Mouse (Mus musculus) midbrain, postnatal 0 days (tissue): ENCODE measurements around the gene Hoxd9. TPM values are rescaled to one million over a fixed set of nuclear protein-coding genes. Genes with fewer than 3 reads are reported as not detected.
A peak's percentile ranks its signal among the peaks of the same experiment; 100 is the strongest.

Experiments
- ATAC-seq: fragments of 200-750 bp; cut with Nextera tagmentation; 2 replicates; pipeline ENCODE4 v1.8.0; 2017; ENCODE audit warnings: moderate number of reproducible peaks, mild to moderate bottlenecking, moderate TSS enrichment, moderate library complexity; ENCODE audit not compliant: low FRiP score
- DNase-seq: peaks from one replicate; pipeline ENCODE4 v3.0.0-alpha.2; 2015; ENCODE audit warnings: low spot score
- H3K27ac ChIP-seq: fragments of 300-500 bp; sonication (generic); 2 replicates; pipeline ENCODE4 v1.5.1; 2014; ENCODE audit warnings: low read depth, mild to moderate bottlenecking, low read length, mixed read lengths
- H3K27me3 ChIP-seq: fragments of 300-500 bp; sonication (generic); 2 replicates; pipeline ENCODE4 v1.6.1; 2014; ENCODE audit warnings: low read length, control low read depth, mixed read lengths; ENCODE audit not compliant: insufficient read depth
- H3K36me3 ChIP-seq: fragments of 300-500 bp; sonication (generic); 2 replicates; pipeline ENCODE4 v1.6.1; 2014; ENCODE audit warnings: low read length, control low read depth, mixed read lengths; ENCODE audit not compliant: insufficient read depth
- H3K4me1 ChIP-seq: fragments of 300-500 bp; sonication (generic); 2 replicates; pipeline ENCODE4 v1.6.1; 2014; ENCODE audit warnings: mild to moderate bottlenecking, control low read depth, antibody characterized with exemption, low read length, mixed read lengths; ENCODE audit not compliant: insufficient read depth
- H3K4me2 ChIP-seq: fragments of 300-500 bp; sonication (generic); 2 replicates; pipeline ENCODE4 v1.6.1; 2014; ENCODE audit warnings: low read depth, mild to moderate bottlenecking, low read length, mixed read lengths; ENCODE audit not compliant: poor library complexity, severe bottlenecking
- H3K4me3 ChIP-seq: fragments of 300-500 bp; sonication (generic); 2 replicates; pipeline ENCODE4 v1.5.1; 2014; ENCODE audit warnings: low read depth, mild to moderate bottlenecking, low read length, moderate library complexity
- H3K9ac ChIP-seq: fragments of 300-500 bp; sonication (generic); replicated peaks from 2 replicates; pipeline ENCODE4 v1.6.1; 2014; ENCODE audit warnings: mild to moderate bottlenecking, low read length, moderate library complexity, mixed read lengths; ENCODE audit not compliant: poor library complexity, severe bottlenecking
- H3K9me3 ChIP-seq: fragments of 300-500 bp; sonication (generic); 2 replicates; pipeline ENCODE4 v1.6.1; 2016; ENCODE audit warnings: low read length, control low read depth
- CTCF ChIP-seq: IDR thresholded peaks from 2 replicates; pipeline ENCODE4 v1.5.1; 2016; ENCODE audit warnings: antibody characterized with exemption, mild to moderate bottlenecking
- WGBS: fragments of 180-500 bp; shearing (Covaris S2); extraction: QIAGEN DNeasy Blood & Tissue Kit; methylation state at CpG from one replicate; pipeline ENCODE4 v1.1.7; 2014; 5-methylcytosine and 5-hydroxymethylcytosine counted together
- polyA plus RNA-seq: library from polyadenylated mRNA; unstranded; fragments of >200 nt; fragmentation: Nextera tagmentation; extraction: Ambion mirVana; gene quantifications from 2 replicates; pipeline ENCODE4 v1.2.1, GENCODE M21; 2015
- total RNA-seq: library from RNA; depleted of rRNA; stranded (reverse); fragments of >200 nt; gene quantifications from 2 replicates; pipeline ENCODE4 v1.2.3, GENCODE M21; 2014

The Hoxd9 gene
- total and polyA plus RNA-seq, 2 experiments from 2014 or later, result not detected

- Histone ChIP-seq H3K27me3 (peaks cover 81% of the 10 kb centered on the region), H3K36me3 (no peaks in the 10 kb centered on the region), H3K4me1 (0 out of 2 replicates have a peak, but pooled peaks cover under 1% of the 10 kb centered on the region), H3K4me2 (no peak overlapping the region), H3K9me3 (no peaks in the 10 kb centered on the region), H3K9ac (no peak overlapping the region), H3K4me3 (no peak overlapping the region), H3K27ac (no peak overlapping the region)
- no peak for ATAC-seq
- DNase-seq, result no peak
- TF ChIP-seq CTCF, result no peak
- 16% methylated on average over 6 of the region's 6 CpGs for WGBS
These were observed 5.3 kb downstream of the Hoxd9 start for GRCm38 (mm10) chr2:74702820-74703219.

- Histone ChIP-seq H3K4me1 (no peaks in the 10 kb centered on the region), H3K9me3 (no peaks in the 10 kb centered on the region), H3K27ac (no peak overlapping the region), H3K36me3 (no peaks in the 10 kb centered on the region), H3K27me3 (peaks cover 83% of the 10 kb centered on the region), H3K4me3 (no peak overlapping the region), H3K4me2 (no peak overlapping the region), H3K9ac (no peak overlapping the region)
- no peak for TF ChIP-seq CTCF
- ATAC-seq, result no peak
- no peak for DNase-seq
- WGBS, result 3% methylated on average over 10 of the region's 10 CpGs
These were observed 5.8 kb downstream of the Hoxd9 start for GRCm38 (mm10) chr2:74703317-74703716.

GRCm38 (mm10) chr2:74703720-74704392, 6.3 kb downstream of the Hoxd9 start:
- ATAC-seq, result no peak
- Histone ChIP-seq H3K27ac (no peak overlapping the region), H3K4me2 (no peak overlapping the region), H3K36me3 (no peaks in the 10 kb centered on the region), H3K9ac (no peak overlapping the region), H3K4me1 (no peaks in the 10 kb centered on the region), H3K9me3 (no peaks in the 10 kb centered on the region), H3K4me3 (no peak overlapping the region), H3K27me3 (peaks cover 85% of the 10 kb centered on the region)
- no peak for DNase-seq
- 3% methylated on average over 26 of the region's 26 CpGs for WGBS
- no peak for TF ChIP-seq CTCF

GRCm38 (mm10) chr2:74704393-74704998, 7.0 kb downstream of the Hoxd9 start, which contains the start of gene Hoxd8:
Gene Hoxd8 (plus strand): TSS chr2:74704615.
- WGBS, result under 1% methylated on average over 30 of the region's 52 CpGs
- DNase-seq (no peak), ATAC-seq (no peak)
- no peak within 1 kb of the TSS for H3K27ac ChIP-seq
- no peak within 1 kb of the TSS for H3K9ac ChIP-seq
- H3K27me3 ChIP-seq, result peaks cover 86% of the 10 kb centered on the region
- no peaks in the 10 kb centered on the region for H3K36me3 ChIP-seq
- H3K9me3 ChIP-seq, result no peaks in the 10 kb centered on the region
- TF ChIP-seq CTCF, result no peak
- no peaks in the 10 kb centered on the region for H3K4me1 ChIP-seq
- peak within 1 kb of the TSS; percentile 36 for H3K4me2 ChIP-seq
- peak within 1 kb of the TSS; percentile 24 for H3K4me3 ChIP-seq

- H3K9ac ChIP-seq, result no peak overlapping the region
- no peak for TF ChIP-seq CTCF
- peak overlapping the region; percentile 24 for H3K4me3 ChIP-seq
- no peaks in the 10 kb centered on the region for H3K36me3 ChIP-seq
- no peaks in the 10 kb centered on the region for H3K9me3 ChIP-seq
- peaks cover 86% of the 10 kb centered on the region for H3K27me3 ChIP-seq
- H3K27ac ChIP-seq, result no peak overlapping the region
- no peaks in the 10 kb centered on the region for H3K4me1 ChIP-seq
- under 1% methylated on average over 48 of the region's 66 CpGs for WGBS
- DNase-seq (no peak), ATAC-seq (no peak)
- peak overlapping the region; percentile 36 for H3K4me2 ChIP-seq
These were observed 7.5 kb downstream of the Hoxd9 start for GRCm38 (mm10) chr2:74704999-74705466.

GRCm38 (mm10) chr2:74705467-74706089, 8.1 kb downstream of the Hoxd9 start:
- no peak overlapping the region for H3K27ac ChIP-seq
- H3K36me3 ChIP-seq, result no peaks in the 10 kb centered on the region
- H3K27me3 ChIP-seq, result peaks cover 86% of the 10 kb centered on the region
- peak overlapping the region; percentile 36 for H3K4me2 ChIP-seq
- H3K9ac ChIP-seq, result no peak overlapping the region
- DNase-seq (no peak), ATAC-seq (no peak)
- TF ChIP-seq CTCF, result no peak
- no peaks in the 10 kb centered on the region for H3K9me3 ChIP-seq
- WGBS, result under 1% methylated on average over 58 of the region's 85 CpGs
- peak overlapping the region; percentile 24 for H3K4me3 ChIP-seq
- no peaks in the 10 kb centered on the region for H3K4me1 ChIP-seq
